11 mouse cellular contexts compared by ENCODE assay signal in the genomic region with DNA sequence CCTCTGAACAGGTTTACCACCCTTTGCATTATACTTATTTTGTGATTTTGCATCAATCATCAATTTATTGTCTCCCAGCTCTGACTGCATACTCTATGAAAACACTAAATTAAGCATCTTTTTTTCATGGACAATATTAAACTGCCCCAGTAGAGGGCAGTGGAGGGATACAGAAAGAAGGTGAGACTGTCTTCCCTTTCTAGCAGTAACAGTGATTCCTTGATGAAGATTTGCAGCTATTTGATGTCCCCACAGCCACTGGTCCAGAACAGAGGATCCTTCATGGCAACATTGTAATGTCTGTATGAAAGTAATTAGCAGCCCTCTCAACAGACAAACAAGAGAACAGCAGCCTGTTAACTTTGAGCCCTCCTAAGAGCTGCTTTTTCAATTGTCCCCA.
DNase-seq lines count a peak whose midpoint lies in the region; ATAC-seq lines count a peak whose summit lies in the region.
"Had no signal": no experiment of that assay in that cellular context is flagged by ENCODE, and none has a peak within 500 bp of the region (broad histone marks: within the 10 kb centered on the region; RNA-seq: fewer than 3 reads in every experiment).

No protein-coding gene starts in this region.

- no peak overlapping the region for H3K27ac ChIP-seq in hindbrain, embryonic 14.5 days
- H3K27ac ChIP-seq in hindbrain, embryonic 10.5 days, result no peak overlapping the region
- no peak overlapping the region for H3K27ac ChIP-seq in midbrain, embryonic 13.5 days
- no peak overlapping the region for H3K27ac ChIP-seq in midbrain, embryonic 11.5 days (ENCODE audit: low read depth, low read length)
- H3K27ac ChIP-seq: embryonic facial prominence, embryonic 12.5 days; hindbrain, embryonic 15.5 days; limb, embryonic 12.5 days had no signal

- no peak overlapping the region for H3K4me2 ChIP-seq in hindbrain, embryonic 14.5 days (replicated peaks)
- H3K4me2 ChIP-seq in midbrain, embryonic 13.5 days (replicated peaks), result no peak overlapping the region
- H3K4me2 ChIP-seq in midbrain, embryonic 11.5 days, result no peak overlapping the region
- H3K4me2 ChIP-seq: embryonic facial prominence, embryonic 12.5 days; hindbrain, embryonic 15.5 days; limb, embryonic 12.5 days had no signal

- H3K27me3 ChIP-seq in hindbrain, embryonic 14.5 days (ENCODE audit: control insufficient read depth, insufficient read depth, low read length), result no peaks in the 10 kb centered on the region
- H3K27me3 ChIP-seq in hindbrain, embryonic 10.5 days (ENCODE audit: insufficient read depth, poor library complexity, severe bottlenecking), result no peaks in the 10 kb centered on the region
- no peaks in the 10 kb centered on the region for H3K27me3 ChIP-seq in midbrain, embryonic 13.5 days
- no peaks in the 10 kb centered on the region for H3K27me3 ChIP-seq in midbrain, embryonic 11.5 days (ENCODE audit: control insufficient read depth, insufficient read depth, low read length)
- H3K27me3 ChIP-seq: embryonic facial prominence, embryonic 12.5 days; hindbrain, embryonic 15.5 days; limb, embryonic 12.5 days had no signal

- no peak overlapping the region for H3K4me3 ChIP-seq in hindbrain, embryonic 14.5 days (replicated peaks; ENCODE audit: low read length)
- no peak overlapping the region for H3K4me3 ChIP-seq in hindbrain, embryonic 10.5 days
- no peak overlapping the region for H3K4me3 ChIP-seq in midbrain, embryonic 13.5 days (replicated peaks)
- no peak overlapping the region for H3K4me3 ChIP-seq in midbrain, embryonic 11.5 days (ENCODE audit: low read depth, low read length)
- H3K4me3 ChIP-seq: embryonic facial prominence, embryonic 12.5 days; hindbrain, embryonic 15.5 days; limb, embryonic 12.5 days had no signal

- H3K36me3 ChIP-seq in hindbrain, embryonic 14.5 days (replicated peaks; ENCODE audit: control insufficient read depth, insufficient read depth), result no peaks in the 10 kb centered on the region
- no peaks in the 10 kb centered on the region for H3K36me3 ChIP-seq in hindbrain, embryonic 10.5 days
- no peaks in the 10 kb centered on the region for H3K36me3 ChIP-seq in midbrain, embryonic 13.5 days
- H3K36me3 ChIP-seq in midbrain, embryonic 11.5 days (ENCODE audit: control insufficient read depth, insufficient read depth, low read length), result no peaks in the 10 kb centered on the region
- H3K36me3 ChIP-seq: embryonic facial prominence, embryonic 12.5 days; hindbrain, embryonic 15.5 days; limb, embryonic 12.5 days had no signal

- no peak overlapping the region for H3K9ac ChIP-seq in hindbrain, embryonic 14.5 days
- H3K9ac ChIP-seq in midbrain, embryonic 13.5 days (replicated peaks), result no peak overlapping the region
- no peak overlapping the region for H3K9ac ChIP-seq in midbrain, embryonic 11.5 days (ENCODE audit: low read length)
- H3K9ac ChIP-seq: embryonic facial prominence, embryonic 12.5 days; hindbrain, embryonic 15.5 days; limb, embryonic 12.5 days had no signal

- no peaks in the 10 kb centered on the region for H3K9me3 ChIP-seq in hindbrain, embryonic 14.5 days (ENCODE audit: control insufficient read depth, low read length)
- no peaks in the 10 kb centered on the region for H3K9me3 ChIP-seq in hindbrain, embryonic 10.5 days
- H3K9me3 ChIP-seq in midbrain, embryonic 13.5 days, result no peaks in the 10 kb centered on the region
- H3K9me3 ChIP-seq in midbrain, embryonic 11.5 days (ENCODE audit: control insufficient read depth, low read length), result no peaks in the 10 kb centered on the region
- H3K9me3 ChIP-seq: embryonic facial prominence, embryonic 12.5 days; hindbrain, embryonic 15.5 days; limb, embryonic 12.5 days had no signal

- DNase-seq in hindbrain, embryonic 14.5 days (ENCODE audit: low spot score), result peak; percentile 45
- no peak for DNase-seq in hindbrain, embryonic 10.5 days (ENCODE audit: low spot score)
- no peak for DNase-seq in midbrain, embryonic 11.5 days (ENCODE audit: low spot score, missing footprints)
- DNase-seq in brain, adult 2 months (ENCODE audit: low read depth, low spot score), result peak; percentile 12
- DNase-seq in retina, postnatal 1 day, result peak; percentile 33
- DNase-seq in right cerebral cortex, postnatal 36 days (ENCODE audit: low spot score in 2 of 2), result no peak

- no peaks in the 10 kb centered on the region for H3K4me1 ChIP-seq in hindbrain, embryonic 14.5 days (replicated peaks; ENCODE audit: control insufficient read depth, insufficient read depth, low read length)
- no peaks in the 10 kb centered on the region for H3K4me1 ChIP-seq in hindbrain, embryonic 10.5 days (replicated peaks)
- no peaks in the 10 kb centered on the region for H3K4me1 ChIP-seq in midbrain, embryonic 13.5 days (replicated peaks)
- no peaks in the 10 kb centered on the region for H3K4me1 ChIP-seq in midbrain, embryonic 11.5 days (ENCODE audit: control insufficient read depth, insufficient read depth, low read length)
- H3K4me1 ChIP-seq: embryonic facial prominence, embryonic 12.5 days; hindbrain, embryonic 15.5 days; limb, embryonic 12.5 days had no signal

- no peak for ATAC-seq in hindbrain, embryonic 14.5 days (ENCODE audit: low FRiP score)
- 0 out of 2 replicates have a peak, but pooled peaks have one; percentile 50 for ATAC-seq in midbrain, embryonic 13.5 days
- no peak for ATAC-seq in midbrain, embryonic 11.5 days (ENCODE audit: low FRiP score)
- ATAC-seq: activated CD4-positive, CD25-positive, alpha-beta regulatory T cell, adult 4 months had no signal

Comparison
In these comparisons a context has a peak if more than half of its experiments do, and no peak if none do; other contexts are left out.
1. DNase-seq: peak in hindbrain, embryonic 14.5 days (single experiment), brain, adult 2 months (single experiment) and retina, postnatal 1 day (single experiment); none in hindbrain, embryonic 10.5 days (single experiment), midbrain, embryonic 11.5 days (single experiment) and right cerebral cortex, postnatal 36 days (0 of 2).